Mouse (Mus musculus): ENCODE measurements at regions not wholly inside any gene's neighbourhood (a gene's known extent, or its start where the extent isn't known, plus 50 kb on each side); places are given as distances from the start of the nearest gene placed in this dataset.
"Not testable (repeated sequence)": the region's sequence is repeated elsewhere in the genome, so short reads cannot be mapped to it uniquely, and the experiment has no call there.

DNA sequence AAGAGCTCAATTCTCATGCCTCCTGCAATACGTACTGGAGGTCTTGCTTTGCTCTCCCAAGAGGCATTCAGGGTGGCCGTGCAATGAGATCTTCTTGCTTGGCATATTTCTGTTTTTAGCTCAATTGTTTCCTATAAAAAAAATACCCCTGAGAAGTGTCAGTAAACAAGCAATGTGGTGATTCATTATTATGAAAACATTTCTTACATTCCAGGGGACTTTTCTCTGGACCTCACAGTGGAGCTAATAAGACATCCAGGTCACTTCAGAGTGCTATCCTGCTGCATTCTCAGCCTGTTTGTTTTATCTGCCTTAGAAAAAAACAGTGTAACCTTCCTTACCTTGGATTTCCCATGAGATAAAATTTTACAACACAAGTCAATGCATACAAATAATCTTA is 532.0 kb downstream of the Dad1 start:
- not testable (repeated sequence) for DNase-seq (ENCODE audit: low spot score)

DNA sequence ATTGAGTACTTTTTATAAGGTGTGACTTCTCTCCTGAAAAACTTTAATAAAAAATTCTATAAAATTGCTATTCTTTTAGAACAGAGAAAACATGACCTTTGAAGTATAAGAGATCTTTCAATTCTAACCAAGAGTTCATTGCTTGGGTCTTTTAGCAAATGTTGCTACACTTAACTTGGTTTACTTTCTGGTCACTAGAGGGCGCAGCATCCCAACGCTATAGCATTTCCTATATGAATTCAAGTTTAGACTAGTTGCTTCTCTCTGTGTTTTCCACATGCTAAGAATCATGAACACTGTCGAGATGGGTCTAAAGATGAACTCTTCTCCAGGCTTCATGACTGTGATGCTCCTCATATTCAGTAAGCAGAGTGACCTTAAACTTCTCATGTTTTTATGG is 544.3 kb downstream of the Dad1 start:
- not testable (repeated sequence) for DNase-seq (ENCODE audit: low spot score)

DNA sequence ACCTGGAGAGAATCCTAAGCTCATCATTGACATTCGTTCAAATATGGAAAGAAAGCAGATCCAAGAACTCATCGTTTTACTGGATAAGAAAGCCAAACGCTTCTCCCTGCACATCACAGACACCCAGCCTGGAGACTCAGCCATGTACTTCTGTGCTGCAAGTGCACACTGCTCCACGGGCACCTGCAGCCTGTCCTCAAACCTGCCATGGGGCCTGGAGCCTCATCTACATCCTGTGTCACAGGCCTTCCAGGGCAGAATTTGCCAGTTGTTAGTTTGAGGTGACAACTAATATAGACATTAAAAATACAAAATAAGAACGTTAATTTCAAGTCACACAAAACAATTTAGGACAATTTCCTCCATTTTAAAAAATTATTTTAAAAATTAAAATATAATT is 549.6 kb downstream of the Dad1 start:
- DNase-seq (ENCODE audit: low spot score): not testable (repeated sequence)

DNA sequence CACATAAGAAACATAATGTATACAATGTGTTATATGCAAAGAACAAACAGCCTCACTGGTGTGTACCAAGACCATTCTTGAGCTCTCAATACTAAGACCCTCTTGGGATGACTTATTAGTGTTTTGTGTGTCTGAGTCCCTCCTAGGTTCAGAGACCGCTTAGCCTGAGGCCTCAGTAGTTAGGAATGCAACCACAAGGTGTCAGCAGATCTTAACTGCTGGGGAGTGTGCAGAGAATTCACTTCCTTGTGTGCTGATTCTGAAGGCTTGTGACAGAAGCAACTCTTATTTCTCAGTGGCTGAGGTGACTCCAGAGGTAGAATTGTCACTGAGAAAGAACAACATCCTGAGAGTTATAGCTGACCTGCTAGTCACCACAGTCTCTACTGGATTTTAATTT is 550.3 kb downstream of the Dad1 start:
- DNase-seq (ENCODE audit: low spot score): not testable (repeated sequence)

DNA sequence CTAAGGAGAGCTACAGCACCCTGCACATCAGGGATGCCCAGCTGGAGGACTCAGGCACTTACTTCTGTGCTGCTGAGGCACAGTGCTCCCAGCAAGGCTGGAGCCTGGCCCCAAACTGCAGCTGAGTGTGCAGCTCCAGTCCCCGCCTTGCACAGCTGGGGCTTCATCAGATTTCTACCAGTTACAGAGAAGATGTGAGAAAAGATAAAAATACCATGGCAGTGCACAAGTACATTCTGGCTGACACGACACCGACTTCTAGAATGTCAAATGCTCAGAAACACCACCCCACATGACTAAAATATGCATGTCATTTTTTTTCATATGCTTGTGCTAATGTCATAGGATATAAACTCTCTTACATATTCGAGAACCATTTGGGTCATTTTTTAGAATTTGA is 569.8 kb downstream of the Dad1 start:
- not testable (repeated sequence) for DNase-seq (ENCODE audit: low spot score)

DNA sequence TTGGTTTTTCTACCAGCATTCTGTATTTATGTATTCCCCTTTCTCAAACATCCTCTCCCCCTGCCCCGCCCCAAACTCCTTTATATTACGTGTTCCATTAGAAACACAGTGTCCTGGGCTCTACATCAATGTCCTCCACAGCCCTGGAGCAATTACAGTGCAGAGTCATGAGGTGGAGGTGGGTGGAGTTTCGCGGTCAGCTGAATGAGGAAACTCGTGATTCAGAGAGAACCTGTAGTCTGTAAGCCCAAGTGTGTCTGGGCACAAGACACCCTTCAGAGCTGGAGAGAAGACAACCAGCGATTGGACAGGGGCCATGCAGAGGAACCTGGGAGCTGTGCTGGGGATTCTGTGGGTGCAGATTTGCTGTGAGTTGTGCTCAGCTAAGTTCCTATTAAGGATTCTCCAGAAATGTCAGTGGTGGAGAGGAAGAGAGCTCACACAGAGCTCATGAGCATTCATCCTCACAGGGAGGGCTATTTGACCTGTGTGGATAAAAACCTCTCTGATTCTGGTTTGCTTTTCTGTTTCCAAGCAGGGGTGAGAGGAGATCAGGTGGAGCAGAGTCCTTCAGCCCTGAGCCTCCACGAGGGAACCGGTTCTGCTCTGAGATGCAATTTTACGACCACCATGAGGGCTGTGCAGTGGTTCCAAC is 570.4 kb downstream of the Dad1 start:
- not testable (repeated sequence) for DNase-seq (ENCODE audit: low spot score)

DNA sequence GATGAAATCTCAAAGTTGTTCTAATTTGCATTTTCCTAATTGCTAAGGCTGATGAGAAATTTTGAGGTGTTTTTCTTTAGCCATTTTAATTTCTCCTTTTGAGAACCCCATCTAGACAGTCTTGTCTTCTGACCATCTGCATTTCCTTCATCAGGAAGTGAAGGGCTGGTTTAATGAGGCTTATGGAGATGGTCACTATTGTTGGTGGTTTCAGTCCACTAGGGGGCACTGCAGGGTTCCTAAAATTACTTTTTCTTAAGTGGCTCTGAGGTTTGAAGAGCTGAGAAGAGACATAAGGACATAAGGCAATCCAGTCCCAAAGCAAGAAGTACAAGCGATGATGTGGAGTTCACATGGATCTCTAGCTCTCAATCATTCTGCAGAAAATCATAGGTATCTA is 571.2 kb downstream of the Dad1 start:
- DNase-seq (ENCODE audit: low spot score): not testable (repeated sequence)

DNA sequence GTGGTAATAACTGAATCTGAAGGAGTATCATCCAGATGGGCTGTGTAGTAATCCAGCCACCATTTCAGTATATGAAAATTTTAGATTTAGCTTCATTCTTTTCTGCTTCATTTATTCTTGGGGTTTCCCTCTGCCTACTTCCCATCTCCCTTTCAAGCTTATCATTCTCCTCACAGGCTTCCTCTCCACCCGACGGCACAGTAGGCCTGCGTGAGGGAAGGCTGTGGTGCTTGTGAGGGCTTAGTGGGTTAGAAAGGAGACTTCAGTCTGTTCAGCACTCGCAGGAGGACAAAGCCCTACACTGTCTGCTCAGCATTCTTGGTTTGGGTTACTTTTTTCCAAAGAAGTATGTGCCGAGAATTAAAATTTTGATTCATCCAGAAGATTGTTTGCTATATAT is 572.6 kb downstream of the Dad1 start:
- not testable (repeated sequence) for DNase-seq (ENCODE audit: low spot score)

DNA sequence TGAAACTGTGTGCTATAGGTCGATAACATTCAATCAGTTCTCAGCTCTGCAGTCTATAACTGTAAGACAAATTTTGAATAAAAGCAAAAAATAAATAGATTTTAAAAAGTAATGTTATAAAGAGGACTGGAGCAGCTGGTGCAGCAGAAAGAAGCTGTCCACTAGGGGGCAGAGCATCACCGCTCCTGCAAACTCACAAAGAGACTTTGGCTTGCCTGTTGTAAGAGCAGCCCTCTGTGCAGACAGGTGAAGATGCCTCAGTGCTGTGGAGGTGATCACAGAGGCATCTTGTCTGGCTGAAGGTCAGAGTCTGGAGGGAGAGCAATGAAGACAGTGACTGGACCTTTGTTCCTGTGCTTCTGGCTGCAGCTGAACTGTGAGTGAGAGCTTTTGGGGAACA is 588.2 kb downstream of the Dad1 start:
- DNase-seq (ENCODE audit: low spot score): peak; percentile 35

DNA sequence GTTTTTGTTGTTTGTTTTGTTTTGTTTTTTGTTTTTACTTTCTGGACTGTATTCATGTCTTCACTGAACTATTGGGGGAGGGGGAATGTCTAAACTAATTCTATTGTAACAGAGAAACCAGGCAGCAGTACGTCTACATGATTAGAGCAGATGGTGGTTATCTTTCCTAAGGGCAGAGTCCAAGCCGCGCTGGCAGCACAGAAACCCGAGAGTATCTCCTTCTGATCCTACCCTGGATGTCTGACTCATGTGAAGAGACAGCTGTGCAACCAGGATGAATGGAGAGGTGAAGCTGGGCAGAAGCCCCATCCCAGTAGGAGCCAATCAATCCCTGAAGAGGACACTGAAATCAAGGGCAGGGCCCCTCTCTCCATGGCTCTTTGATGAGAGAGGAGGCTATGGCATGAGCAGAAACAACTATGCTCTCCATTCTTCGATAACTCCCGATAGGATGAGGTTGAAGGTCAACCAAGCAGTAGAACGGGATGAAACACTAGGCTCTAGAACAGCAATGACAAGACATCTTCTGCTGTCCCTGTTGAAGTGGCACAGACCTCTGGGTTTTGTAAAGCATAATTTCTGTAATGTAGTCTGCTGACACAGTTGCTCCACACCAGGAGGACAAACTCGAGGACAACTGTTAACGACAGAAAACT is 591.1 kb downstream of the Dad1 start:
- DNase-seq (ENCODE audit: low spot score): not testable (repeated sequence)

DNA sequence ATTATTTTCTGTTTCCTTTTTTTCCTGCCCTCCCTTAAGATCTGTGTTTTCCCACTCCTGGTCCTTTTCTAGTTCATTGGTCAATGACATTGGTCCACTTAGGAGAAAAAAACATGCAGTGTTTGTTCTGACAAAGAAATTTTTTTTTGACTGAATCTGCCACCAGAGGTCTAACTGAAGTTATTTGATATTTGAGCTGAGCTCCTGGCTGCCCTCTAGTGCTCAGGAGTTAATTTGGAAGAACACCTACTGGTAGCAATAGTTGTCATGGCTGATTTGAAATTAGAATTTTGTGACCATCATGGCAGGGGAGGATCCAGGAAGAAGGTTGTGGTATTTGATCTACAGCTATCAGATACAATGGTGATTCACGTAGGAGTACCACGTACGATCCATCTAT is 599.2 kb downstream of the Dad1 start:
- not testable (repeated sequence) for DNase-seq (ENCODE audit: low spot score)

DNA sequence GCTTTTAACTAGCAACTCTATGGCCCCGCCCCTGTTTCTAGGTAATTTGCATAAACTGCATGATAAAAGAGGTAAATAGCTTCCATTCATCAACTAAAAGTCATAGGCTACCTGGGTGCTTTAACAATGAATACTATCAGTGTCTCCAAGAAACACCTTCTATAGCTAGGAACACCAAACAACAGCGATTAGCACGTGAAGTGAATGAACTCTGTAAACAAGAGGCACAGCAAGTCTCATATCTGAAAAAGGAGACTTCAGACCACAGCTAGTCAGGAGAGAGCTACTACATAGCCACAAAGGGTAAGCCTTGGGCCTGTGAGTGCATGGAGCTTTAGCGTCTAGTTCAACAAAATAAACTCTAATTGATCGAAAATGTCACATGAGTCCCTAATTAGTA is 602.8 kb downstream of the Dad1 start:
- not testable (repeated sequence) for DNase-seq (ENCODE audit: low spot score)

DNA sequence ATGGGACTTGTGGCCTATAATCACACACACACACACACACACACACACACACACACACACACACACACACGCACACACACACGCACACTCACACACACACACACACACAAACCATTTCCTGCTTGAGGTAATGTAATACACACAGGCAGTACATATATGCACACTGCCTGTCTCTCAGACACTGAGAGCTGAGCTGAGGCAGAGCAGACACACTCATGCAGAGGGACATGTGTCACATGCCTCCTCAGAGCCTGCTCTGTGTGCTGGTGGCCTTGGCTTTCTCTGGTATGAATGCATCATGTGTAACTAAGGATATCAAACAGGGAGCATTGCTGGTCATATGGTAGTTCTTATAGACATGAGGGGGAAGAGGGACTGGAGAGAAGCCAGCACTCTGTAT is 604.7 kb downstream of the Dad1 start:
- not testable (repeated sequence) for DNase-seq (ENCODE audit: low spot score)

DNA sequence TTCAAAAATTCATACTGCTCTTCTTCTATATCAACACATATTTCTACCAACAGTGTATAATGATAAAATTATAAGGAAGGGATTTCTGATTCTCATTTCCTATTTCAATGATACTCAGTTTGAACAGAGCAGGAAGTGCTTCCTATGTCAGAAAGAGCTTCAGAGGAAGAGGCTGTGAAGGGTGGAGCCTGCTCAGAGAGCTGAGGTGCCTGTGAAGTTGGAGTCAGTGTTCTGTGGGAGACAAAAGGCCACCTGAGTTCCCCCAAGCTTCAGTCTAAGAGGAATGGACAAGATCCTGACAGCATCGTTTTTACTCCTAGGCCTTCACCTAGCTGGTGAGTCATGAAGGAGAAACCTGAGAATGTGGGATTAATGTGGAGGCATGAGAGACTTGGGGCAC is 613.5 kb downstream of the Dad1 start:
- not testable (repeated sequence) for DNase-seq (ENCODE audit: low spot score)

DNA sequence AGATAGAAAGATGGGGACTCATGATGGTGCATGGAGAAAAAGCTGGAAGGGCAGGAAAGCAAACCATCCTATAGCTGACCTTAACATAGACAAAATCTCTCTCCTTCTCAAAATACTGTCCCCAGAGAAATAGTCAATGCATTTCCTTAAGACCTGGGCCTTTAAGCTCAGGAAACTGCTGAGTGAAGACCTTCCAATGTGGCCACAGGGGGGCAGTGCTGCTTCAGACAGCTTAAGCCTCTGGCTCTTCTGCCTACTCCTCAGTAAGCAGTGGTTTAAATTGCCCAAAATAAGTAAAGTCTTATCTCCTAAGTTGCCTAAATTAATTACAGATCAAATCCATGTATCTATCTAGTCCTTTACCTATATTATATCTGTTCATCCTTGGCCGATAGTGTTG is 616.2 kb downstream of the Dad1 start:
- DNase-seq (ENCODE audit: low spot score): peak; percentile 72

DNA sequence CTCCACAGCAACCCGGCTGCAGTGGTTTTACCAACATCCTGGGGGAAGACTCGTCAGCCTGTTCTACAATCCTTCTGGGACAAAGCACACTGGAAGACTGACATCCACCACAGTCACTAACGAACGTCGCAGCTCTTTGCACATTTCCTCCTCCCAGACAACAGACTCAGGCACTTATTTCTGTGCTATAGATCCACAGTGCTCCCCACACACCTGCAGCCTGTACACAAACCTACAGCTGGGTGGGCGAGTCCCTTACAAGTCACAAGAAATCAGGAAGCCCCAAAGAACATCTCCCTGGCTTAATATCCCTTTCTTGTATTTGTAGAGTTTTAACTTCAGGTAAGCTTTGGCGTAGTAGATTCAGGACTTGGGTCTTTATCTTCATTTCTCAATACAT is 618.7 kb downstream of the Dad1 start:
- not testable (repeated sequence) for DNase-seq (ENCODE audit: low spot score)

DNA sequence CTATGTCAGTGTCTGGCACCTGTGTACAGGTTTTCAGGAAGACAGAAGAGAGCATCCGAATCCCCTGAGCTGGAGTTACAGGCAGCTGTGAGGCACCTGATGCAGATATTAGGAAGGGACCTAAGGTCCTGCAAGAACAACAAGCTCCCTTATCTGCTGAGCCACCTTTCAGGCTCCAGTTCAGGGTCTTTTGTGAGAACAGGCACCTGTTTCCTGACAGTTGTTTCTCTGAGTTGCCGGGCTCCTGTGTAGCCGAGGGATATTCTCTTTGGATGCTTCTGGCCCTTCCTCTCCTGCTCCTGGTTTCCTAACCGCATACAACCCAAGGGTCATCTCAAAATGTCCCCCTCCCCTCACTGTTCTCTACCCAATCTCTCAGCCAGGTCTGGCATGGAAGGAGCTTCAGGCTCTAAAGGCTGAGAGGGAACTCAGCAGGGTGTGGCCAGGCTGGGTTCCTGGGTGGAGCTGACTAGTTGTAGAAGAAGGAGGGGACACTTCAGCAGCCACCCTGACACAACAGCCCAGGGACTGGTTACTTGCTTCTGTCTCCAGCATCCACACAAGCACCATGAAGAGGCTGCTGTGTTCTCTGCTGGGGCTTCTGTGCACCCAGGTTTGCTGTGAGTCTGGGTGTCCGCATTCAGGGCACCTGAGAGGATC is 619.5 kb downstream of the Dad1 start:
- not testable (repeated sequence) for DNase-seq (ENCODE audit: low spot score)

DNA sequence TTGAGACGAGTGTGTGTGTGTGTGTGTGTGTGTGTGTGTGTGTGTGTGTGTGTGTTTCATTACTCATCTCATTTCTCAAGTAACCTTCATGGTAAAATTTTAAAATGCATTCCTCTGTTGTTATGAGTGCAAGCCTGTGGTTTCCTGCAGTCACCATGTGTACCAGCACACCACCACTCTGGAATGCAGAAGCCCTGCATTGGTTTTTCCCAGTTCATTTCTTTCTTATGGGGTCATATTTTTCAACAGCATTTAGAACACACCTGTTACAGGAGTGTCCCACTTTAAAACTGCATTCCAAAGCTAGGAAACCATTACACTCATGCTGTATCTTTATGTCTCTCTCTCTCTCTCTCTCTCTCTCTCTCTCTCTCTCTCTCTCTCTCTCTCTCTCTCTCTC is 620.2 kb downstream of the Dad1 start:
- not testable (repeated sequence) for DNase-seq (ENCODE audit: low spot score)

DNA sequence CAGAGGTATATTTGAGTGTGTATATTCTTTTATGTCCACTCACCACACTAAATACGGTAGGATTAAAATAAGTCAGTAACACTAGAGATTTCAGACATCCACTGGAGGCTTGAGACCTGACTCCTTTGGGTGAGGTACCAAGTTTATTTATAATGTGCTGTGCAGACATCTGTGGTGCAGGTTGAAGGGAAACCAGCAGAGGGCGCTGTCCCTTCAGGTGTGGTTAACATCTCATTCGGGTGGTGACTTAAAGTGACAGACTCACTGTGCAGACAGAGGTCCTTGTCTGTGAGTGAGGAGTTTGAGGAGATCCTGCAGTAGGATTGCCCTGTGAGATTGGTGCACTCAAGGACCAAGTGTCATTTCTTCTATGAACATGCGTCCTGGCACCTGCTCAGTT is 632.5 kb downstream of the Dad1 start:
- DNase-seq (ENCODE audit: low spot score): not testable (repeated sequence)

DNA sequence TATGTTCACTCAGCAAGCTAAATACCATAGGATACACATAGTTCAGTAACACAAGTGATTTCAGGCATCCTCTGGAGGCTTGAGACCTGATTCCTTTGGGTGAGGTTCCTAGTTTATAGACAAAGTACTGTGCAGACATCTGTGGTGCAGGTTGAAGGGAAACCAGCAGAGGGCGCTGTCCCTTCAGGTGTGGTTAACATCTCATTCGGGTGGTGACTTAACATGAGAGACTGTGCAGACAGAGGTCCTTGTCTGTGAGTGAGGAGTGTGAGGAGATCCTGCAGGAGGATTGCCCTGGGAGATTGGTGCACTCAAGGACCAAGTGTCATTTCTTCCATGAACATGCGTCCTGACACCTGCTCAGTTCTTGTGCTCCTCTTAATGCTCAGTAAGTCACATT is 637.8 kb downstream of the Dad1 start:
- DNase-seq (ENCODE audit: low spot score): not testable (repeated sequence)

DNA sequence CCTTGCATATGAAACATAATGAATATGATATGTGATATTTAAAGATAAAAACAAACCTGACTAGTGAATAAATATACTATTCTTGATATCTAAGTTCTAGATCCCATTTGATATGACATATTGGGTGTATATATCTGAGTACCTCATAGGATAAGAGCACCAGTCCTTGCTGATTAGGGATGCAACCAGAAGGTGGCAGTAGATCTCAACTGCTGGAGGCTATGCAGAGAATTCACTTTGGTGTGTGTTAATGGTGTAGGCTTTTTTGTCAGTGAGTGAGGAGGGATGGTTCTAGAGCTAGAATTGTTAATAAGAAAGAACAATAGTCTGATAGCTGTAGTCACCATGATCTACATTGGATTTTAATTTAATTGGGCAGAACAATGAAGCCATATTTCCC is 639.6 kb downstream of the Dad1 start:
- DNase-seq (ENCODE audit: low spot score): no peak

DNA sequence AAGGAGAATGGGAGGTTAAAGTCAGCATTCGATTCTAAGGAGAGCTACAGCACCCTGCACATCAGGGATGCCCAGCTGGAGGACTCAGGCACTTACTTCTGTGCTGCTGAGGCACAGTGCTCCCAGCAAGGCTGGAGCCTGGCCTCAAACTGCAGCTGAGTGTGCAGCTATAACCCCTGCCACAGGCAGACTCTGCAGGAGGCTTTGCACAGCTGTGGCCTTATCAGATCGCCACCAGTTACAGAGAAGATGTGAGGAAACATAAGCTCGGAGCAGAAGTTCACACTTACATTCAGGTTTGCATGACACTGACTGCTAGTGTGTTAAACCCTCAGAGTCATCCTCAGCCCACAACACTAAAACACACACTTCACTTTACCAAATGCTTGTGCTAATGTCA is 654.6 kb downstream of the Dad1 start:
- not testable (repeated sequence) for DNase-seq (ENCODE audit: low spot score)

DNA sequence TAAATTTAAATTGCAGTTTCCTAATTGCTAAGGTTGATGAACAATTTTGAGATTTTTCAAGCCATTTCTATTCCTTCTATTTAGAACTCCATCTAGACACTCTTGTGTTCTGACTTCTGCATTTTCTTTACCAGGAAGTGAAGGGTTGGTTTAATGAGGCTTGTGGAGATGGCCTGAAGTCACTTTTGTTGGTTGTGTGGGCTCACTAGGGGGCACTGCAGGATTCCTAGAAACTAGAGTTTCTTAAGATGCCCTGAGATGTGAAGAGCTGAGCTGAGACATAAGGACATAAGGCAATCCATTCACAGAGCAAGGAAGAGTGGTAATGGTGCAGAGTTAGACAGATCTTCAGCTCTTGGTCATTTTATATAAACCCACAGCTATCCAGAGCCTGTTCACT is 656.6 kb downstream of the Dad1 start:
- DNase-seq (ENCODE audit: low spot score): not testable (repeated sequence)
